Mouse (Mus musculus) CD4-positive, CD25-positive, alpha-beta regulatory T cell, adult 2 months (primary cell): ENCODE measurements around the gene Amelx.

Experiments used
- DNase-seq: peaks from one replicate; pipeline ENCODE4 v3.0.0-alpha.2; 2012; ENCODE audit warnings: low read depth, low spot score

The Amelx gene

GRCm38 (mm10) chrX:169187100-169187499 lies at the start of gene Amelx:
TSS of gene Amelx (minus strand) at chrX:169187200.
- DNase-seq: no peak

DNA sequence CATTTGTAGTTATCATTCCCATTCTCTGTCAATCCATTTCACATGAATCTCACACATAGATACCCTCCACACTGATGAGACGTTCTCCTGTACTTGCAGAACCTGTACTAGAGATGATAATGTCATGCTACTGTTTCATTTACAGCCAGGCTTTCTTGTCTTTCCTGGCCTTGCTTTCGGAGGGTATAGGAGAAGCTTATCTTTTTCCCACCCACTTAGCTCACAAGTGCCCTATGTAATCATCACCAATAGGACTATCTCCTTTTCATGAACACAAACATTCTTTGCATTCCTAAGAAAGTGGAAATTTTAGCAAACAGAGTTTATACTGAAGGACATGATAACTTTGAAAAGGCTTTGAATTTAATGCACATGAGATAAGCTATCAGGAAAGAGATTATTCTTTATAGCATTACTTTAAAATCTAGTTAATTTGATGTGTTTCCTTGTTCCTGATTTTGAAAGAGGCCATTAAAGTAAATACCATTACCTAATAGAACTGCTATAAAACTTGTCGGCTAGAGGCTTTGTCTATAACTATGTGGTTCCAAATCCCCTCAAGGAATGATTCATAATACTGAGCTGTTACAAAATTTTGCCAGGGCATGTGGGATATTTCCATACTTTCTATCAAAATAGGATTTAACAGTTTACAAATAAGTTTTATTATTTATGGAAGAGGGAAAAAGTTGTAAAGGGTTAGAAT lies 35.5 kb upstream of the Amelx start:
- DNase-seq: no peak

GRCm38 (mm10) chrX:169220064-169220463 lies 33.1 kb upstream of the Amelx start:
- no peak for DNase-seq

GRCm38 (mm10) chrX:169210019-169210418 lies 23.0 kb upstream of the Amelx start:
- DNase-seq: no peak

- DNase-seq: no peak
Measured at GRCm38 (mm10) chrX:169178634-169179033, 8.4 kb downstream of the Amelx start.

- no peak for DNase-seq
Measured at GRCm38 (mm10) chrX:169173796-169174195, 13.2 kb downstream of the Amelx start.

GRCm38 (mm10) chrX:169170981-169171380 lies 16.0 kb downstream of the Amelx start:
- no peak for DNase-seq

DNA sequence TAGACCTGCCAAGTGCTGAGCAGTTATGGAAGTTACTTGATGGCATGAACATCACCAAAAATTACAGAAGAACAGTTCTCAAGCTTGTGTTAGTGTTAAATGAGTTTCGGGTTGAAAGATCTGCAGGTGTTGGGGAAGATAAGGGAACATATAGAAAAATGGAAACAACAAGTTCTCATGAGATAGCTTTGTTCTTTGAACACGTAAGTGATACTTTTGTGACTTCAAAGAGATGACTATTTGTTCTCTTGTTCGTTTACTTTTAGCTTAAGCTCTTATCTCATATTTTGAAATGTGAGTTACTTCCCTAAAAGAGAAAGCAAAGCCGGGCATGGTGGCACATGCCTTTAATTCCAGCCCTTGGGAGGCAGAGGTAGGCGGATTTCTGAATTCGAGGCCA lies 28.6 kb downstream of the Amelx start:
- DNase-seq: no peak

GRCm38 (mm10) chrX:169153805-169154204 lies 33.2 kb downstream of the Amelx start:
- no peak for DNase-seq

- DNase-seq: no peak
Measured at GRCm38 (mm10) chrX:169140467-169140866, 46.5 kb downstream of the Amelx start.

DNA sequence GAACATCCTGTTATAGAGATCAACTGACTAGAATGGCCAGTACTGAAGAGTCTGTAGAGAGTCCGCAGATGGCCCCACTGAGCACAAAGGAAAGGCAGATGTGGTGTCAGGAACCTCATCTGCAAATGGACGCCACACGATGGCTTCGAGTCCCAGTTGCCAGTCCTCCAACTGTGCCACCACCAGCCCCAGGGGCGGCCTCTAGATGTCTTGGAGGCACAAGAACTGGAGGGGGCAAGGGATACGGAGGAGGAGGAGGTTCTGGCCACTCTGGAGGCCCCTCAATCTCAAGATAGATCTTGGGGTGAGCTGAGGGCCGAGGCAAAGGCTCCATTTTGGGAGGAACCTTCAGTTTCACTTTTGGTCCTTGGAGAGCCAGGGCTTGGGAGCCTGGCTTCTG lies 47.2 kb downstream of the Amelx start:
- no peak for DNase-seq
